Mouse (Mus musculus) cerebellum, postnatal 4 days (tissue): ENCODE results near the gene Efnb2.

ENCODE experiments used
- DNase-seq, 2 experiments: peaks; one replicate each; pipeline ENCODE4 v3.0.0; 2022; ENCODE audit warnings: low spot score in 2 of 2, mixed read lengths in 1 of 2

The Efnb2 gene

GRCm38 (mm10) chr8:8655346-8656340 lies 5.4 kb downstream of the Efnb2 start:
- no peak for DNase-seq

GRCm38 (mm10) chr8:8653906-8654489 lies 7.0 kb downstream of the Efnb2 start:
- DNase-seq = no peak

- no peak for DNase-seq
Observed at GRCm38 (mm10) chr8:8653343-8653742, 7.7 kb downstream of the Efnb2 start.

GRCm38 (mm10) chr8:8652388-8652787 lies 8.7 kb downstream of the Efnb2 start:
- DNase-seq = no peak

GRCm38 (mm10) chr8:8649944-8650343 lies 11.1 kb downstream of the Efnb2 start:
- peak in 1 of 2 experiments; percentile 50 for DNase-seq

GRCm38 (mm10) chr8:8649536-8649935 lies 11.5 kb downstream of the Efnb2 start:
- DNase-seq = no peak

GRCm38 (mm10) chr8:8648686-8649085 lies 12.4 kb downstream of the Efnb2 start:
- DNase-seq = no peak

- no peak for DNase-seq
Observed at GRCm38 (mm10) chr8:8647824-8648223, 13.2 kb downstream of the Efnb2 start.

- DNase-seq = no peak
Observed at GRCm38 (mm10) chr8:8647319-8647718, 13.7 kb downstream of the Efnb2 start.

GRCm38 (mm10) chr8:8644160-8644915 lies 16.7 kb downstream of the Efnb2 start:
- DNase-seq = no peak

- DNase-seq = no peak
Observed at GRCm38 (mm10) chr8:8640264-8640588, 20.8 kb downstream of the Efnb2 start.

GRCm38 (mm10) chr8:8639569-8640263 lies 21.3 kb downstream of the Efnb2 start:
- DNase-seq = no peak

GRCm38 (mm10) chr8:8631394-8631793 lies 29.6 kb downstream of the Efnb2 start:
- DNase-seq = no peak

- no peak for DNase-seq
Observed at GRCm38 (mm10) chr8:8624017-8624416, 37.0 kb downstream of the Efnb2 start.

- peak in 1 of 2 experiments; percentile 14 for DNase-seq
Observed at GRCm38 (mm10) chr8:8623486-8623885, 37.6 kb downstream of the Efnb2 start.

GRCm38 (mm10) chr8:8622476-8622875 lies 38.6 kb downstream of the Efnb2 start:
- no peak for DNase-seq

- peak in 1 of 2 experiments; percentile 39 for DNase-seq
Observed at GRCm38 (mm10) chr8:8622031-8622430, 39.0 kb downstream of the Efnb2 start.

GRCm38 (mm10) chr8:8621236-8621917 lies 39.7 kb downstream of the Efnb2 start:
- DNase-seq = no peak

GRCm38 (mm10) chr8:8620536-8620935 lies 40.5 kb downstream of the Efnb2 start:
- DNase-seq = no peak

GRCm38 (mm10) chr8:8619221-8620194 lies 41.5 kb downstream of the Efnb2 start:
- no peak for DNase-seq
